Mouse (Mus musculus): ENCODE measurements at regions not wholly inside any gene's neighbourhood (a gene's known extent, or its start where the extent isn't known, plus 50 kb on each side); places are given as distances from the start of the nearest gene placed in this dataset.
A peak's percentile ranks its signal among the peaks of the same experiment; 100 is the strongest.

GRCm38 (mm10) chr9:52836151-52836630, 156.6 kb upstream of the AI593442 start:
- no peaks in the 10 kb centered on the region for H3K36me3 ChIP-seq (replicated peaks)
- no peak overlapping the region for H3K4me3 ChIP-seq
- DNase-seq (ENCODE audit: low spot score): no peak
- H3K9me3 ChIP-seq: no peaks in the 10 kb centered on the region
- no peaks in the 10 kb centered on the region for H3K27me3 ChIP-seq (replicated peaks; ENCODE audit: low read depth, poor library complexity, severe bottlenecking)
- H3K4me1 ChIP-seq: peaks cover 6% of the 10 kb centered on the region
- 82% methylated on average over 6 of the region's 6 CpGs for WGBS
- H3K27ac ChIP-seq (replicated peaks): no peak overlapping the region

DNA sequence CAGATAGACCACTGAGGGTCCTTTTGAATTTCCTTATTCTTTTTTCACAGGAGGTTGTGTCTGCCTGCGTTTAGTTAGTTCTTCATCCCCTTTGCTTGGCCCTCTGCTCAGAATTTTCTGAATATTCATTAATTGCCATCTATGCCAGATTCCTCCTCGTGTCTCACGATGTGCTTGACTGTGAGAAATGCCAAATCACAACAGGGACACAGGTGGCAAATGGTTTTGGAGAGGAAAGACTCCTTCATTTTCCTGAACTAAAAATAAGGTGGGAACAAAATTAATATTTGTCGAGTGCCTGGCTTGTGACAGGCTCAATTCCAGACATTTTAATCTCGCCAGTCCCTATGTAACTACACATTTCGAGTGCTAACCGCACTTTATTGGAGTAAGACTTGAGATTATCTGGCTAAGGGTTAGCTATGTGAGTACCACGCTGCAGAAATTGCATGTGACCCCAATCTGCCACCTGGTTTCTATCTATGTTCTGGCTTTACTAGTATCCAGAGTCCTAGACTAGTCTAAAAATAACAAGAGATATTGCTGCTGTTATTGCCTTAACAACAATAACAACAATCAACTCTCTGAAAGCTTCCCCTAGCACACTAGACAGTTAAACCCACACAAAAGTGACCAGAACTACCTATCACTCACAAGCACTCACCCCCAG, 156.0 kb upstream of the AI593442 start:
- H3K4me1 ChIP-seq: peaks cover 6% of the 10 kb centered on the region
- H3K27me3 ChIP-seq (replicated peaks; ENCODE audit: low read depth, poor library complexity, severe bottlenecking): no peaks in the 10 kb centered on the region
- no peak overlapping the region for H3K4me3 ChIP-seq
- no peaks in the 10 kb centered on the region for H3K36me3 ChIP-seq (replicated peaks)
- H3K9me3 ChIP-seq: no peaks in the 10 kb centered on the region
- DNase-seq (ENCODE audit: low spot score): no peak
- WGBS: 88% methylated on average over 8 of the region's 8 CpGs
- H3K27ac ChIP-seq (replicated peaks): no peak overlapping the region

- no peak for DNase-seq (ENCODE audit: low spot score)
- no peaks in the 10 kb centered on the region for H3K27me3 ChIP-seq (replicated peaks; ENCODE audit: low read depth, poor library complexity, severe bottlenecking)
- no peaks in the 10 kb centered on the region for H3K36me3 ChIP-seq (replicated peaks)
- no peaks in the 10 kb centered on the region for H3K9me3 ChIP-seq
- H3K4me3 ChIP-seq: no peak overlapping the region
- no peaks in the 10 kb centered on the region for H3K4me1 ChIP-seq
- no peak overlapping the region for H3K27ac ChIP-seq (replicated peaks)
- WGBS: 83% methylated on average over 1 of the region's 1 CpGs
These were observed 147.2 kb upstream of the AI593442 start for GRCm38 (mm10) chr9:52826781-52827180.

DNA sequence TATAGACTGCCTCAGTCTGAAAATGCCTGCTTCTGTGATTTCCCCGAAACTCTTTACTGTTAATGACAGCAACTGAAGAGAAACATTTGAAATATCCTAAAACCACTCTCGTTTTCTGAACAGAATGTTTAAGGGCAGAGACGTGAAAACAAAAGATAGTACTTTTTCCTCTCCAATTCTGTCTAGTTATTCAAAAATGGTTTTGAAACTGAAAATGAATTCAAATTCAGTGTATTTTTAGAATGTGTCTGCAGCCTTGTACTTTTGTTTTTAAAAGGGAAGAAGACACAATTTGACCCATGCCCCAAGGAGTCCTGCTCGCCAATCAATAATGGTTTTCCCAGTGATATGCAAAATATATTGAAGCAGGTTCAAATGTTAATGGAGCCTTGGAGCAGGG, 136.7 kb upstream of the AI593442 start:
- no peak for DNase-seq (ENCODE audit: low spot score)
- no peaks in the 10 kb centered on the region for H3K4me1 ChIP-seq
- H3K9me3 ChIP-seq: no peaks in the 10 kb centered on the region
- WGBS: 87% methylated on average over 4 of the region's 4 CpGs
- no peaks in the 10 kb centered on the region for H3K36me3 ChIP-seq (replicated peaks)
- H3K27me3 ChIP-seq (replicated peaks; ENCODE audit: low read depth, poor library complexity, severe bottlenecking): no peaks in the 10 kb centered on the region
- H3K4me3 ChIP-seq: no peak overlapping the region
- no peak overlapping the region for H3K27ac ChIP-seq (replicated peaks)

- H3K4me3 ChIP-seq: no peak overlapping the region
- no peaks in the 10 kb centered on the region for H3K27me3 ChIP-seq (replicated peaks; ENCODE audit: low read depth, poor library complexity, severe bottlenecking)
- H3K9me3 ChIP-seq: no peaks in the 10 kb centered on the region
- DNase-seq (ENCODE audit: low spot score): no peak
- WGBS: 95% methylated on average over 13 of the region's 13 CpGs
- H3K4me1 ChIP-seq: no peaks in the 10 kb centered on the region
- H3K27ac ChIP-seq (replicated peaks): no peak overlapping the region
- no peaks in the 10 kb centered on the region for H3K36me3 ChIP-seq (replicated peaks)
These were observed 123.4 kb upstream of the AI593442 start for GRCm38 (mm10) chr9:52802969-52803368.

- H3K27ac ChIP-seq (replicated peaks): no peak overlapping the region
- H3K4me1 ChIP-seq: no peaks in the 10 kb centered on the region
- no peaks in the 10 kb centered on the region for H3K27me3 ChIP-seq (replicated peaks; ENCODE audit: low read depth, poor library complexity, severe bottlenecking)
- H3K4me3 ChIP-seq: no peak overlapping the region
- H3K9me3 ChIP-seq: no peaks in the 10 kb centered on the region
- no peak for DNase-seq (ENCODE audit: low spot score)
- 89% methylated on average over 5 of the region's 5 CpGs for WGBS
- H3K36me3 ChIP-seq (replicated peaks): no peaks in the 10 kb centered on the region
These were observed 122.2 kb upstream of the AI593442 start for GRCm38 (mm10) chr9:52801801-52802200.

- no peak overlapping the region for H3K4me3 ChIP-seq
- no peaks in the 10 kb centered on the region for H3K4me1 ChIP-seq
- H3K27me3 ChIP-seq (replicated peaks; ENCODE audit: low read depth, poor library complexity, severe bottlenecking): no peaks in the 10 kb centered on the region
- no peak overlapping the region for H3K27ac ChIP-seq (replicated peaks)
- WGBS: 77% methylated on average over 3 of the region's 3 CpGs
- no peaks in the 10 kb centered on the region for H3K9me3 ChIP-seq
- DNase-seq (ENCODE audit: low spot score): no peak
- no peaks in the 10 kb centered on the region for H3K36me3 ChIP-seq (replicated peaks)
These were observed 120.9 kb upstream of the AI593442 start for GRCm38 (mm10) chr9:52800476-52800875.

- Histone ChIP-seq H3K9me3 (no peaks in the 10 kb centered on the region), H3K4me3 (no peak overlapping the region), H3K27ac (replicated peaks) (no peak overlapping the region), H3K4me1 (no peaks in the 10 kb centered on the region), H3K27me3 (replicated peaks; ENCODE audit: low read depth, poor library complexity, severe bottlenecking) (no peaks in the 10 kb centered on the region), H3K36me3 (replicated peaks) (no peaks in the 10 kb centered on the region)
- WGBS: 72% methylated on average over 1 of the region's 1 CpGs
- DNase-seq (ENCODE audit: low spot score): no peak
These were observed 113.0 kb upstream of the AI593442 start for GRCm38 (mm10) chr9:52792596-52792995.

GRCm38 (mm10) chr9:52782520-52782919, 102.9 kb upstream of the AI593442 start:
- no peak overlapping the region for H3K27ac ChIP-seq (replicated peaks)
- DNase-seq (ENCODE audit: low spot score): no peak
- no peaks in the 10 kb centered on the region for H3K27me3 ChIP-seq (replicated peaks; ENCODE audit: low read depth, poor library complexity, severe bottlenecking)
- WGBS: 84% methylated on average over 3 of the region's 3 CpGs
- no peak overlapping the region for H3K4me3 ChIP-seq
- H3K4me1 ChIP-seq: 0 out of 2 replicates have a peak, but pooled peaks cover under 1% of the 10 kb centered on the region
- no peaks in the 10 kb centered on the region for H3K9me3 ChIP-seq
- no peaks in the 10 kb centered on the region for H3K36me3 ChIP-seq (replicated peaks)

DNA sequence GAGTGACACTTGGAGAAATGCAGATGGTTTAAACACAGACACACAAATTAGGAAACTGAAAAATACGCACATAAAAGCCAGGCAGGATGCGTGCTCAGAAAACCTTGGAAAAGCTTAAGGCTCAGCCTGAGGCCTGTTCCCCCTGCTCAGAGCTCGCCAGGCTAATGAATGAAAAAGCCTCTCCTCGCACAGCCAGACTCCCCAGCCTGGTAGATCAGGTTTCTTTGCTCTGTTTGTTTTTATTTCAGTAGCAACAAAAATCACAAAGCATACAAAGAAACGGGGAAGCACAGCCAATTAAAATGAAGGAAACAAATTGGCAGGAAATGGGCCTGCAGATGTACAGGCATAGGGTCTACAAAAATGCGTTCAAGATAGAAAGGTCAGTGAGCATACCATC, 97.0 kb upstream of the AI593442 start:
- 5% methylated on average over 6 of the region's 6 CpGs for WGBS
- Histone ChIP-seq H3K4me1 (peaks cover 17% of the 10 kb centered on the region), H3K27ac (replicated peaks) (peak overlapping the region; percentile 63), H3K9me3 (no peaks in the 10 kb centered on the region), H3K36me3 (replicated peaks) (no peaks in the 10 kb centered on the region), H3K27me3 (replicated peaks; ENCODE audit: low read depth, poor library complexity, severe bottlenecking) (no peaks in the 10 kb centered on the region), H3K4me3 (no peak overlapping the region)
- DNase-seq (ENCODE audit: low spot score): peak; percentile 66

DNA sequence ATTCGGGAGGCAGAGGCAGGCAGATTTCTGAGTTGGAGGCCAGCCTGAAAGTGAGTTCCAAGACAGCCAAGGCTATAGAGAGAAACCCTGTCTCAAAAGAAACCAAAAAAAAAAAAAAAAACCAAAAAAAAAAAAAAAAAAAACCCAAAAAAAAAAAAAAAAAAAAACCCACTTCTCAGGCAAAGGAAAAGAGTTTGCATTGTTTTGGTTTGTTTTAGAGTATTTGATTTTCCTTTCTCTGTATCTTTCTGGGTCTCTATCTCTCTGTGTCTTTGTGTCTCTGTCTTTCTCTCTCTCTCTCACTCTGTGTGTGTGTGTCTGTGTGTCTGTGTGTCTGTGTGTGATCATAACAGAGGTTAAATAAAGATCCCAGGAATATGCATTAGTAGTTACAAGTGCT, 95.7 kb upstream of the AI593442 start:
- H3K27ac ChIP-seq (replicated peaks): no peak overlapping the region
- H3K9me3 ChIP-seq: no peaks in the 10 kb centered on the region
- H3K4me1 ChIP-seq: peaks cover 17% of the 10 kb centered on the region
- DNase-seq (ENCODE audit: low spot score): no peak
- H3K36me3 ChIP-seq (replicated peaks): no peaks in the 10 kb centered on the region
- no peaks in the 10 kb centered on the region for H3K27me3 ChIP-seq (replicated peaks; ENCODE audit: low read depth, poor library complexity, severe bottlenecking)
- WGBS: 90% methylated on average over 1 of the region's 1 CpGs
- no peak overlapping the region for H3K4me3 ChIP-seq

DNA sequence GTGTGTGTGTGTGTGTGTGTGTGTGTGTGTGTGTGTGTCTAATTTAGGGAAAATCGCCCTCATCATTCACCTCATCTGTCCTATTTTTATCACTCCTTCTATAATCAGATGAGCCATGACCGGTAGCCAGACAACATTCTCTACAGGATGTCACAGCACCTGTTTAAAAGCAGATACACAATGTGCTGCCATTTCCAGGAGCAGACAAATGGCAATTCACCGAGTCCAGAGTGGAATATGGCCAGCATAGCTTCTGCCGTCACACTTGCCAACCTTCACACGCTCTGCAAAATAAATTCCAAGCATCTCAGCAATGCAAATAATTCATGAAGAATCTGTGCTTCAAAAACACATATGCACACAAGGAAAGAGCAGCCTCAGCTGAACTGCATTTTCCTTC, 88.5 kb upstream of the AI593442 start:
- no peak for DNase-seq (ENCODE audit: low spot score)
- Histone ChIP-seq H3K36me3 (replicated peaks) (no peaks in the 10 kb centered on the region), H3K4me1 (no peaks in the 10 kb centered on the region), H3K27me3 (replicated peaks; ENCODE audit: low read depth, poor library complexity, severe bottlenecking) (no peaks in the 10 kb centered on the region), H3K9me3 (no peaks in the 10 kb centered on the region), H3K4me3 (no peak overlapping the region), H3K27ac (replicated peaks) (no peak overlapping the region)
- WGBS: 87% methylated on average over 5 of the region's 5 CpGs

GRCm38 (mm10) chr9:52765809-52766208, 86.2 kb upstream of the AI593442 start:
- Histone ChIP-seq H3K36me3 (replicated peaks) (no peaks in the 10 kb centered on the region), H3K4me3 (no peak overlapping the region), H3K27ac (replicated peaks) (no peak overlapping the region), H3K9me3 (no peaks in the 10 kb centered on the region), H3K27me3 (replicated peaks; ENCODE audit: low read depth, poor library complexity, severe bottlenecking) (no peaks in the 10 kb centered on the region), H3K4me1 (no peaks in the 10 kb centered on the region)
- DNase-seq (ENCODE audit: low spot score): no peak
- WGBS: 58% methylated on average over 5 of the region's 5 CpGs

All from embryonic facial prominence, embryonic 10.5 days (tissue).